Mouse (Mus musculus): ENCODE data around the gene Nrip3.

DNA sequence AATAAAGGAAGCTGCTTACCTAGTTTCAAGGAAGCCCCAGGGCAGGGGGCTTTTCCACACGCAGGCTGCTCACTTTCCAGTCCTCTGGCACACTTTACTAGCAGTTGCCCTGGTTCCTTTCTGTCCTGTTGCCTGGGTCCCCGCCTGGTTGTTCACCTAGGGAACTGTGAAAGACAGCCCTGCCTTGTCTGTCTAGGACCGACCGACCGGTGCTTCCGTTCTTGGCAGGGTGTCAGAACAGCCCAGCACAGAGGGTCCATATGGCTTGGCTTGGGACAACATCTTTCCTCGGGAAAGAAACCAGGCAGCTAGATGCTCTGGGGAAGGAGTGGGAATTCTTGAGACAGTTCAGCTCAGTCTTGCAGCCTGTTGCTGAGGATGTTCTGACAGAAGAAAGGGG, 1.5 kb upstream of the Nrip3 start:
- TF ChIP-seq EP300 (IDR thresholded peaks at IDR 0.05; ENCODE audit: low read depth): no peak
- no peak for TF ChIP-seq CTCF (IDR thresholded peaks at IDR 0.05; ENCODE audit: low read depth)

Measured in heart, postnatal 0 days (tissue).